Mouse (Mus musculus): ENCODE results near the gene Arid1a.
"Not testable (repeated sequence)": the region's sequence is repeated elsewhere in the genome, so short reads cannot be mapped to it uniquely, and the experiment has no call there.

The Arid1a gene

DNA sequence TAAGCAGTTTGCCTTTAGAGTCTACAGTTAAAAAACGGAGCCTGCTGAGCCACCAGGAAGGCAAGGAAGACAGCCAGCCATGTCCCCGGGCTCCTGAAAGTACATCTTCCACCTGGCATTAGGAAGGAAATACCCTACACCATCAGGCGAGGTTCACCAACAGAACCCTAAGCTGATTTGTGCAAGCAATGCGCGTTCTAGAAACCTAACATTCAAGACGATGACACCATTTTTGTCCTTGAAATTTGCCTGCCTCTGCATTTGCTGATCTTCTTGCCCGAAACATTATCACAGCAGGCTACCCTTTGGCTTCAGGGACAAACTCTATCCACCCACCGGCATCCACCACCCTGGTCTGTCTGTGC, 82.3 kb downstream of the Arid1a start:
- DNase-seq (ENCODE audit: low spot score), result no peak

DNA sequence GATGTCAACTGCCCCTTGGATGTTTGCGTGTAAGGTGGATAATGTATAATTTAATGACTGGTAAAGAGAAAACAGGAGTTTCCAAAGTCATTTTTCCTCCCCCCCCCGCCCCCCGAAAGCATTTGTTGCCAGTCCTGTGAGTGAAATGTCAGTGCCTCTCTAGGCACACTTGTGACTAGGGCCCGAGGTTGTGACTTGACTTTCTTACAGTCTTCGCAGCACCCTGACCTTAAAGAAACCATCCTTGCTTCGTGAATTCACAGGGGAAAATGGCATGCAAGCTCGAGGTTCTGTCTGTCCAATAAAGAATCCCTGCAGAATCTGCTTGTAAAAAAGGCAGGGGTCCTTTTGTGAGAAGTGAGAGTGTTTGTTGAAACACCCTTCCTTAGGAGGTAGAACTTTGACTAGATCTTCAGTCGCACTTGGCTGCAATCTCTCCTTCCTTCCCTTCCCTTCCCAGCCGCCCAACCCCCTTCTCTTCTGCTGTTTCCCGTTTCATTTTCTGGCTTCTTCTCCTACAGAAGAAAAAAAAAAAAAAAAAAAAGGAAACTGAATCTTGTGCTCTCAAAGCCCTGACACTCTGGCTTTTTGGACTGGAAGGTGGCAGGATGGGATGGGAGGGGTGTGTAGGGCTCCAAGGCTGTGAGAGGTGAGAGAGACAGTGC, 82.8 kb downstream of the Arid1a start:
- no peak for DNase-seq (ENCODE audit: low spot score)

DNA sequence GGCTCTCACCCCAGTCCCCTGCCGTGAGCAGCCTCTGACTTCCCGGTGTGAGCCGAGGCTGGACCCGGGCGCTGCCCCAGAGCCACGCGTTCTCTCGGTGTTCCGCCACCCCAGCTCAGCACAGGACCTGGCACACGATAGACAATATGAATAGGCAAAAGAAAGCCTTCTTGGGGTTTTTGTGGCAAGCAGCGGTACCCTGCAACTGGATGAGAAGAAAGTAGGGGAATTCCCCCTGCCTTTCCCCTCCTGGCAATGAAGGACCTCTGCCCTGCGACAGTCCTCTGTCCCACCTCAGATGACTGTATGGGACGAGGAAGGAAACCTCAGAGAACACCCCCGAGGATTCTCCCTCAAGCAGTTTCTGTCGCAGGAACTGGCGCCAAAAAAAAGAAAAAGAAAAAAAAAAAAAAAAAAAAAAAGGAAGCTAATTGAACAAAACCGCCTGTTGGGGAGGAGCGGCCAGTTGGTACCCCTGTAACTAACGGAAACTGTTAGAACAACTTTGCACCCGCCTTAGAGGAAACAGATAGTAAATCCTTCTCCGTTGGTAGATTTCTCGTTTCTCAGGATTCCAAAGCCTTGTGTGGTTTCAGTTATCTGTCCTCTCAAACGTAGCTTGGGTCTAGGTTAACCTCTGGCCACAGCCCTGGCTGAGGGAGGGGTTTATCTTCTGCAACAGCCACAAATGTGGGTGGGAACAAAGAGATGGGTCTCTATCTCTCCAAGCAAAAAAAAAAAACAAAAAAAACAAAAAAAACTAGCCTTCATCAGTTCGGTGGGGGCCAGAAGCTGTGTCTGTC, 83.5 kb downstream of the Arid1a start:
- no peak for DNase-seq (ENCODE audit: low spot score)

DNA sequence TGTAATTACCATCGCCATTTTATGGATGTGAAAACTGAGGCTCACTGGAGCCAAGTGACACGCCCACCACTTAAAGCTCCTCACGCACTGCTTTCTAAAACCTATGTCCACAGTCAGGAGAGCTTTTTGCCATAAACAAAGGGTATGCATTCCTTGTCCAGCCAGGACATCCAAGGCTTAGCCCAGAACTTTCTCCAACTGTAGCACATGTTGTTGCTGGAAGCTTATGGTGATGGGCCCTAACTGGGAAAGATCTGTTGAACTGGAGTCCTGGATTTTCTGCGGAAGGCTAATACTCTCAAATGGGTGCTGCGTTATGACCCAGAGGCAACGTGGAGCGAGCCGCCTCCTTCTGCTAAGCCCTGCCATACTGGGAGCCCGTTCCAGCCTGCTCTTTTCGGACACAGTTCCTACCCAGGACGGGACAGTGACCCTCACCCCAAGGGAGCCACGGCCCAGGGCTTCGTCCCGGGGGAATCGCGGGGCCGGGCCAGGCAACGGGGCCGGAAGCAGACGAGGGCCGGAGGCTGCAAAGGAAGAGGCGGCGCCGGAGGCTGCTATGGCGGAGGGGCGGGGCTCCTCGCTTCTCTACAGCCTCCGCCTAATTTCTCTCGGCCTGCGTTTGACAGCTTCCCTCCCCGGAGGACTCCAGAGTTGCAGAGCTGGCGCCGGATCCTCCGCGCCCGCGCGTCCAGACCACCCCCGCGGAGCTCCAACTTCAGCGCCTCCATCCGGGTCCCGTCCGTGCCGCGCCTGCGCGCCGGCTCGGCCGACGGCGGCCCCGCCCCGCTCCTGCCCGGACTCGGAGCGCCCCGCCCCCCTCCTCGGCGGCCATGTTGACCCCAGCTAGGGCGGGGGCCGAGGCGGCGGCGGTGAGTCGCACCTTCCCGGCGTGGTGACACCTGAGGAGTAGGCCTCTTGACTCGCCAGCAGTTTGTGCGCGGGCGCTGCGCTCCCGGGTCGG, 84.4 kb downstream of the Arid1a start, which contains the start of gene Pigv:
Gene Pigv (minus strand): TSS at position 767 of the 964 bp plus-strand sequence.
- DNase-seq (ENCODE audit: low spot score), result peak; percentile 95

DNA sequence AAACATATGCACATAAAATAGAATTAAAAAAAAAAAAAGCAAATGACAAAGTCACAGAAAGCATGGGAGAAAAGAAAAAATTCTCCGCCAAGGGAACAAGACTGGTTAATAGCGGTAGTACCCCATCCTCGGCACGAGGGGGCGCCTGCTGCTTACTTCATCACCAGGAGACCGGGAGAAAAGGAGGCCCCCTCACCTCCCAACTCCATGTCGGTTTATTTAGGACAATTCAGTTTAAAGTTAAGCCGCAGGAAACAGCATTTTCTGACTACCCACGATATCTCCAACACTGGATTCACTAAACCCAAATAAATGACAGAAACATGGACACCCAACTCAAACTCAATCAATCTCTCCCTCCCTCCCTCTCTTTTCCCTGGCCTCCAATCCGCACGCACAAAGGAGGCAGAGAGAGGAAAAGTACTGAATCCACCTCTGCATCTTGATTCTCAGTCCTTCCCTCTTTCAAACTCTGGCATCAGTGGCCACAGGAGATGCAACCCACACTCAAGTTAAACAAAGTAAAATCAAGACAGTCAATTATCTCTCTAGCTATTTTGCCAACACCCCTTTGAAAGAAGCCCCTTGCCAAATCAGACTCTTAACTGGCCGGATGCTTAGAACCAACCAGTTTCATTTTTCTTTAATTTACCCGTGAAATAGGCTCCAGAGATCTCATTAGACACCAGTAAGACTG, 85.2 kb downstream of the Arid1a start:
- DNase-seq (ENCODE audit: low spot score), result peak; percentile 81

DNA sequence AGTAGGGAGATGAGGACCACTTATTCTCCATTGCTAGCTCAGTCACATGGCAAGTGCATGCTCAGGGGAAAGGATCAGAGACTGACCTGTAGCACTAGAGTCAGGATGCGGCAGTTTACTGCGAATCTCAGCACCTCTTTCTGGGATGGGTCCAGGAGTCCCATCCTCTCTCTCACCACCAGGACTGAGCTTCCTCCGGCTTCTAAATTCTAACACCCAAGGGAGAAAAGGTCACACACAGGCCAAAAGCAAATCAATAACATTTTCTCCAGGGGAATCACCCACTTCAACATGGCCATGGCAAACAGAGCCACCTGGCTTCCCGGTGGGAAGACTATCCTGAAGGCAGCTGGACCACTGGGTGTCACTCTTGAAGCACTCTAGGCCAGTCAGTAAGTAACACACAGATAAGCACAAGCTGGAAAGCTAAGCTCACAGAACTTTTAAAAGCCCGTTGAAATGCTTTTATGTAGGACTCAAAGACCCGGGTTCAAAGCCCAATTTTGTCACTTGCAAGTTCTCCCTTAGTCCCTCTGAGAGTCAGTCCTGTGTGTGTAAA, 86.8 kb downstream of the Arid1a start:
- DNase-seq (ENCODE audit: low spot score), result no peak

DNA sequence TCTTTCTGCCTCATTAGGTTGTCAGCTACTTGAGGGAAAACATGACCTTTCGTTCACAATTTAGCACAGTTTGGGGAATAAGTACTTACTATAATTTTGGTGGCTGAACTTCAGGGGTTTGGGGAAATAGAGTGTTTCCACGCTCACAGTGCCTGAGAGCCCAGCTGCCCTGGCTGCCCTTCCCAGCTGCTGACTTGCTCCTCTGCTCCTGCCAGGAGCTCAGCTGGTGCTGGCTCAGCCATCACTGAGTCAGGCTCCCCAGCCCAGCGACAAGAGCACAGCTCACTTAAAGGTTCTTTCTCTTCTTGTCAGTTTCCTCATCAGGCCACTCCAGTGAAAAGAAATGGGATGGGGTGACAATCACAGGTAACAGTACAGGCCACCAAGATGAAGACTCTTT, 88.0 kb downstream of the Arid1a start:
- no peak for DNase-seq (ENCODE audit: low spot score)

DNA sequence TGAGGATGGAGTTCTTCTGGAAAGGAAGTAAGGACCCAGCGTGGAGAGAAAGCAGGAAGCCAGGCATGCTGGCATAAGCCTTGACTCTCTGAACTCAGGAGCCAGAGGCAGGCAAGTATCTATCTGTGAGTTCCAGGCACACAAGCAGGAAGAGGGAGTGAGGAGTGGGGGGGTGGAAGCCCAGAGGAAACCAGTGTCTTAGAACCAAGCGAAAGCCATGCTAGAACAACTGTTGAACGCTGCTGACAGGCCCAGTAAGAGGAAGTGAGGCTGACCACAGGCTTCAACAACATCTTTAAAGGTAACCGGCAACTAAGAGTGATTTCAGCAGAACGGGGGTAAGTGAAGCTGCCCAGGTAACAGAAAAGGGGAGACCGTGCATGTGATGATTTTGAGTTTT, 90.4 kb downstream of the Arid1a start:
- DNase-seq (ENCODE audit: low spot score), result no peak

DNA sequence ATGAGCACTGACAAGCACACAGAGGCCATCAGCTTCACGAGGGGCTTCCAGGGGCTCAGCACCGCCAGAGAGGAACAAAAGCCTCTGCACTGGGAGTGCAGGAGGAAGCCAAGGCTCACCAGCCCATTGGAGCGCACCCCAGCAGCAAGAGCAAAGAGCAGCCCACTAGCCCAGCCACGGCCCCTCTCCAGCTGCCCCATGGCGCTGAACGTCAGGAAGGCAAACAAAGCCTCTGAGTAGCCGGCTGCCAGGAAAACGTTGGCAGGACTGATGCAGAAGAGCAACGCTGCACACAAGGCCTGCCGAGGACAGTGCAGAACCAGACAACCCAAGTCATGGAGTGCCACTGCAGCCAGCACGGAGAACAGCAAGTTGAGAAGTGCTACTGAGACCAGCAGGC, 91.5 kb downstream of the Arid1a start:
- DNase-seq (ENCODE audit: low spot score), result no peak

DNA sequence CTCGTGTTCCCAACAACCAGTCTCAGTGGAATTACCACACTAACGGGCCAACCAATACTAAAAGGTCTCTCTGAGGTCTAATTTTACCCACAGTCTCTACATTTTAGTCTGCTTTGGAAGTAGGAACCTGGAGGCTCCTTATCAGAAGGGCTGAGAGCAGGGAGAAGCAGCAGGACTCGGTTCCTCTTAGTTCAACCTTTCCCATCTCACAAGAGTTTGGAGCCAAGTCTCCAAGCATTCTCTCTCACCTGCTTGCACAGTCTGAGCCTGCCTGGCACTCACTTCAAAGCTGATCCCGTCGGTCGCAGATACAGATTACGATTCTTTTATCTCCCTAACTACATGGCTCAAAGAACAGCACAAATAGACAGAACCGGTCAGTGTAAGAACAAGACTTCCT, 93.6 kb downstream of the Arid1a start:
- DNase-seq (ENCODE audit: low spot score), result no peak

DNA sequence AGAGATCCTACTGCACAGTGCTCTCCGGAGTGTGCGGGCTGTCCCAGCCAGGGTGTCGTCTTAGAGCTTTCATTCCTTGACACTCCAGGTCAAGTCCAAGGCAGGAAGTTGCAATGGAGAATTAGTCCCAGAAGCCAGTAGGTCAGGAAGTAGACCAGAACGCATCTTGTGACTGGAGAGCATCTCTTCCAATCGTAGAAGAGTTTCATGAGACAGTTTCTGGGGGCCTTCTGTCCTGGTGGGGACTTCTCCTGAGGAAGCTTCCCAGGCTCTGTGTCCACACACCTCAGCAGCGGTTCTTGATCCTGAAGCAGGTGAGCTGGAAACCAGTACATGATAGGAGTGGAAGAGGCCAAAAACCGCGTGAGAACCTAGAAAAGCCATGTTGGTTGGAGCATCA, 94.1 kb downstream of the Arid1a start:
- DNase-seq (ENCODE audit: low spot score), result no peak

DNA sequence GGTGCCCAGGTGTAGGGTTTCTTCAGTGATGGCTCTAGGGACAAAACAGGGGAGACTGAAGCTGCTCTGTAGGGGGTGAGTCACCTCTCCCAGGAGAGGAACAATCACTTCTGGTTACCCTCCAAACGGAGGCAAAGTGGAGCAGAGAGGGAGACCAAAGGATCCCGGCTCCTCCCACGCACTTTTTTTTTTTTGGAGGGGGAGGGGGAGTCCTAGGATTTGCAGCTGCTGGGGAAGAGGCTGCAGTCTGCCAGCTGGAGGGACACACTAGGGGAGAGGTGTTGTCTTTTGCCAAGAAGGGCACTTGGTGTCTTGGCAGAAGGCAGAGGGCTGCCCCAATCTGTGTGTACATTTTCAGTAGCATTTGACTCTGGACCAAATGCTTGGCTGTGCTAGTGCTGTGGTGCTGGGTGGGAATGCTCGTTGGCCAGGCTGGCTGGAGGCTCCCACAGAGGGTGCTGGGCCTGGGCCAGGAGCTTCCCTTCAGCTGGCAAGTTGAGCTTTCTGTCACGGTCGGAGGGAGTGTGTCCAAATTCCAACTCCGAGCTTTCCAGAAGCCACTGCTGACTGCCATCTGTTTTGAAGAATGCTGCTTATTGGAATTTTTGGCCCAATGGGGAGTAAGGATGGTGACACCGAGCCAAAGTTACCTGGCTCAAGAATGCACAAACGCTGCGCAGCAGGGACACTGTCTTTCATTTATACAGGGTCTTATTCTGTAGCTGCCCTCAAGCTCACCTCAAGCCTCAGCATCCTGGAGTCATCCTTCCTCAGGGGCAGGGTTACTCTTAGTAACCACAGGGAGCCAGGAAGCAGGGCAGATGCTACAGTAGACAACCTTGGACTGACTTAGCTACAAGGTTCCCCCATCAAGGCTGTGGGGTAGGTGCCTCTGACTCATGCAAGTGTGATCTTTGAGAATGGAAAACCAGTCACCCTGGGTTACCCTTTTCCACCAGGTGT, 96.1 kb downstream of the Arid1a start:
- peak; percentile 53 for DNase-seq (ENCODE audit: low spot score)

DNA sequence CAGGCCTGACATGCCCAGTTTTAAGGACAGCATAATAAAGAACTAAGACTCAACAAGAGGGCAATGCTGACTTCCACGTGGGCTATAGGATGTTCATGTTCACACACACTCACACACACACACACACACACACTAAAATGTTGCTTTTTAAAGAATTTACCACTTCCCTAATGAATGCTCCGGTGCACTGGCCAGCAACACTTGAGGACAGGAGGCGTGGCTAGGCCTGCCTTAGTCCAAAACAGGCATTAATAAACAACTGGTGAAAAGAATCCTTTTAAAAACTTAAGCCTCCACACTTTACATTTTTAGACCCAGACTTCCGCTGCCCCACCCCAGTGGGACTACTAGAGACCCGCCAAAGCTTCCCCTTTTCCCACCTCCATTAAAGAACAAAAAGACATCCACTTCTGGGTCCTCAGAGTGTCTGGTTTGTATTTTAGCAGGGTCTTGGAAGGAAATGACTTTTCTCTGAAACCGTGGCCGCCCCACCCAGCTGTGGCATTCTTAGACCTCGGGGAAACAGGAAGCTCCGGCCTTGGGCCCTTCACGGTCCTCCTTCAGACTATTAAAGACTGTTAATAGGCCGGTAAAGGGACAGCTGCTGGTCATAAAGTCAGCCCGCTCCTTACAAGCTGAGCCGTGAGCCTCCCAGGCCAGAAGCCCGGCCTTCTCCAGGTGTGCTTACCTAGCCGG, 96.9 kb downstream of the Arid1a start:
- DNase-seq (ENCODE audit: low spot score), result peak; percentile 46

DNA sequence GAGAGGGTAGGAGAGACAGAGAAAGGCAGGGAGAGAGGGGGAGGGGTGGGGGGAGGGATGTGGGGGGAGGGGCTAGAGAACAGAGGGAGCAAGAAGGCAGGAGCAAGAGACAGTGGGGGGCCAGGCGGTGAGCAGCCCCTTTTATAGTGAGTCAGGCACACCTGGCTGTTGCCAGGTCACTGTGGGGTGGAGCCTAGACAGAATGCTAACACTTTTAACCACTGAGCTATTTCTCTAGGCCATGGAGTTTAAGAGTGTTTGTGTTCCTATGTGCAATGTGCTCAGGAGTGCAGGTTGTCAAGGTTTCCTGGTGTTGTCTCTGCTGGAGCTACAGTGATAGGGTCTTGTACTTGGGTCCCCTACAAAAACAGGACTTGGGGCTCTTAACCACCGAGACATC, 97.8 kb downstream of the Arid1a start:
- DNase-seq (ENCODE audit: low spot score), result no peak

DNA sequence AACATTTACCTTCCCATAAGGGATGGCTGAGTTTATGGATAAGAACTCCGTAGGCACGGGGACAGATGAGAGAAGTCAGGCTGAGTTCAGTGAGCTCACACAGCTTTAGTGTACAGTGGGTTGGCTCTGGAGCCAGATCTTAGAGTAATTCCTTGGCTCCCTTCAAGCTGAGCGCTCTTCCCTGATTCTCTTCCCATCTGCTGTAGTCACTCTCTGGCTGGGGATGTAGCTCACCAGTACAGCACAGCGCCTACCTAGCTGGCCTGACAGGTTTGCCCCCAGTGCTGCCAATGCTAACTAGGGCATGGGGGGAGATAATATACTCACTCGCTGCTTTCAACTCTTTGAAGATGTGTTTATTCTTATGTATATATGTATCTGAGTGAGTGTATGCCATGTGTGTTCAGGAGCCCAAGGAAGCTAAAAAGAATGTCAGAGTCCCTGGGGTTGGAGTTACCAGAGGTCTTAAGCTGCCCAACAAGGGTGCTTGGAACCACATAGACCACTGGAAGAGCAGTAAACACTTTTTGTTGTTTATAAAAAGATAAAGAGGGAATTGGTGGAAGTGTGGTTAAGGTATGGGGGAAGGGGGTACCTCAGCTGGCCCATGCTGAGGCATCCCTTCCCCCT, 98.6 kb downstream of the Arid1a start:
- DNase-seq (ENCODE audit: low spot score), result no peak

DNA sequence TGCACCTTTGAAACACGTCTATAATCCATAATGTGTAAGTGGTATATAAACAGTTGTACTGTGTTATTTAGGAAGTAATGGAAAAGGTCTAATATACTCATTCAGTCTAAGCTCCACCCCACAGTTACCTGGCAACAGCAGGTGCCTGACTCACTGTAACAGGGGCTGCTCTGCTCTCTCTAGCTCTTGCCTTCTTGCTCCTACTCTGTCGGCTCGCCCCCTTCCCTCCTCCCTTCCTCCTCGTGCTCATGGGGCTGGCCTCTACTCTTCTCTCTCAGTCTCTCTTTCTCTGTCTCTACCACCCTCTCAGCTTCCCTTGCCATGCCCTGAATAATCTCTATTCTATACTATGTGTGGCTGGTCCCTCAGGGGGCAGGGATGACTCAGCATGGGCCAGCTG, 99.6 kb downstream of the Arid1a start:
- no peak for DNase-seq (ENCODE audit: low spot score)

DNA sequence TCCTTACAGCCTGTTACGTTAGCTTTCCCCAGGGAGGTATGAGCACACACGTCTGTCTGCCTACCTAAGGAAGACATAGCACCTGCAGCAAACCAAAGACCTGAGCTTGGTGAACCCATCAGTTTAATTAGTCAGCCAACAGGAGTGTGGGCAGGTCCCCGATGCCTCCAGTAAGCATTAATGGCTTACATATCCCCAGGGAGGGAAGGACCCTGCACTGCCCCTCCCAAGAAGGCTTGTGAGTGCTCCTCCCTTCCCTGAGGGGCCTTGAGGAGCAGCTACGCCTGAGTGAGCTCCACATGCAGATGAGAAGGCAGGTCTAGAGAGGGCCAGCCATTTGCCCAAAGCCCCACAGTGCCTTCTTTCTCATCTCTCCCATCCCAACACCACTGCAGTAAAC, 100.3 kb downstream of the Arid1a start:
- DNase-seq (ENCODE audit: low spot score), result no peak

DNA sequence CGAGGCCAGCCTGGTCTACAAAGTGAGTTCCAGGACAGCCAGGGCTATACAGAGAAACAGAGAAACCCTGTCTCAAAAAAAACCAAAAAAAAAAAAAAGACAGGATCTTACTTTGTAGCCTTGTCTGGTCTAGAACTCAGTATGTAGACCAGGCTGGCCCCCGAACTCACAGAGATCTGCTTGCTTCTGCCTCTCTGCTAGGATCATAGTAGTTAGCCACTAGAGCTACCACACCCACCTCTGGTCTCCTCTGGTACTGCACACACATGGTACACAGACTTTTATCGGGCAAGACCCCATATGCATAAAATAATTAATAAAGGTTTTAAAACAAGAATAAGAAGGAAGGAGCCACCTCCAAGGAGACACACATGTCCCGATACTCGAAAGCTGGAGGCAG, 102.5 kb downstream of the Arid1a start:
- DNase-seq (ENCODE audit: low spot score), result not testable (repeated sequence)

DNA sequence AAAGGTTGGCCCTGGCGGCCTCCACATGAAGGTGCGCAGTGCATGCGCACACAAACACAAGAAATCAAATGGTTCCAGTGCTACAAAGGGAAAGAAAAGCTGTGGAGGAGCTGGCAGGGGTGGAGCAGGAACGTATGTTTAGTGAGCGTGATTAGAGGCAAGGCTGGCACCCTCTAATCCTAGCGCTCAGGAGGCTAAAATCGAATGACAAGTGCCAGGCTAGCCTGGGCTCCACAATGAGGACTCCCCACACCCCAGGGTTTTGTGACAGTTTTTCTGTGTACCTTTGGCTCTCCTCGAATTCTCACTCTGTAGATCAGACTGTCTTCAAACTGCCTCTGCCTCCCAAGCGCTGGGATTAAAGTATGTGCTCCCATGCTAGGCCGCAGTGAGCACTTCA, 103.8 kb downstream of the Arid1a start:
- no peak for DNase-seq (ENCODE audit: low spot score)

Data from urinary bladder, postnatal 25 days (tissue).